Mouse (Mus musculus): Measurements from ENCODE around the gene Wdr18. TPM values are rescaled to one million over a fixed set of nuclear protein-coding genes. Genes with fewer than 3 reads are reported as not detected.

The Wdr18 gene
- polyA plus RNA-seq, 1 experiment from 2014 or later, result 107 TPM

DNA sequence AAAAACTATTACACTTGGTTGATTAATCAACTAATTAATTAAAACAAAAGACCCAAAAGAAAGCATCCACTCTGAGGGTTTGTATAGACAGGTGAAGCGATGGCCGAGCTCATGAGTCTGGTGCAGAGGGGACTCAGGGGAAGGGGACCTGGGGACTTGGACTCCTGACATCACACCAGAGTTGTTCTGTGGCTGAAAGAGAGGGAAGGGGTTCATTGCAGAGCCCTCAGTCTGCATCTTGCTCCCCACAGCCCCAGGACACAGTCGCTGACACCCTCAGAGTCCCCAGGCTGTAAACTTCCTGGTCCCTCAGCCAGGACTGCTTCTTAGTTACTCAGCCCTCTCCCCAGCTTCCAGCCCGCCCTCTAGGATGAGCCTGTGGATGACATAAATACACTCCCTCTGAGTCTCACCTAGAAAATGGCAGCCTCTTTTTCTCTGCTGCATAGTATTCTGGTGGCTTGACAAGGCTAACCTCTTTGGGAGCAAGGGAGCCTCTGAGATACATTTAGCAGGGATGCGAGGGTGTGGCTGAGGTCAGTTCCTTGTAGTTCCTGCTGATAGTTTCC, 42.3 kb upstream of the Wdr18 start:
- ATAC-seq (ENCODE audit: insufficient number of reproducible peaks, insufficient read depth, low FRiP score, low read depth), result no peak
- Histone ChIP-seq H3K27me3 (ENCODE audit: control insufficient read depth, insufficient read depth, low read length) (peaks cover 45% of the 10 kb centered on the region), H3K36me3 (ENCODE audit: control insufficient read depth, insufficient read depth, low read length) (peaks cover 2% of the 10 kb centered on the region), H3K27ac (ENCODE audit: low read length) (no peak overlapping the region), H3K4me2 (replicated peaks; ENCODE audit: low read depth, low read length) (peak overlapping the region; percentile 85), H3K9ac (replicated peaks; ENCODE audit: low read depth, low read length) (peak overlapping the region; percentile 73; the same call in 1 of the 2 replicates), H3K9me3 (ENCODE audit: control insufficient read depth, low read depth, low read length) (no peaks in the 10 kb centered on the region), H3K4me1 (ENCODE audit: control insufficient read depth, insufficient read depth, low read length) (peaks cover 45% of the 10 kb centered on the region), H3K4me3 (ENCODE audit: low read depth, low read length) (peak overlapping the region; percentile 52)
- 72% methylated on average over 5 of the region's 5 CpGs for WGBS

DNA sequence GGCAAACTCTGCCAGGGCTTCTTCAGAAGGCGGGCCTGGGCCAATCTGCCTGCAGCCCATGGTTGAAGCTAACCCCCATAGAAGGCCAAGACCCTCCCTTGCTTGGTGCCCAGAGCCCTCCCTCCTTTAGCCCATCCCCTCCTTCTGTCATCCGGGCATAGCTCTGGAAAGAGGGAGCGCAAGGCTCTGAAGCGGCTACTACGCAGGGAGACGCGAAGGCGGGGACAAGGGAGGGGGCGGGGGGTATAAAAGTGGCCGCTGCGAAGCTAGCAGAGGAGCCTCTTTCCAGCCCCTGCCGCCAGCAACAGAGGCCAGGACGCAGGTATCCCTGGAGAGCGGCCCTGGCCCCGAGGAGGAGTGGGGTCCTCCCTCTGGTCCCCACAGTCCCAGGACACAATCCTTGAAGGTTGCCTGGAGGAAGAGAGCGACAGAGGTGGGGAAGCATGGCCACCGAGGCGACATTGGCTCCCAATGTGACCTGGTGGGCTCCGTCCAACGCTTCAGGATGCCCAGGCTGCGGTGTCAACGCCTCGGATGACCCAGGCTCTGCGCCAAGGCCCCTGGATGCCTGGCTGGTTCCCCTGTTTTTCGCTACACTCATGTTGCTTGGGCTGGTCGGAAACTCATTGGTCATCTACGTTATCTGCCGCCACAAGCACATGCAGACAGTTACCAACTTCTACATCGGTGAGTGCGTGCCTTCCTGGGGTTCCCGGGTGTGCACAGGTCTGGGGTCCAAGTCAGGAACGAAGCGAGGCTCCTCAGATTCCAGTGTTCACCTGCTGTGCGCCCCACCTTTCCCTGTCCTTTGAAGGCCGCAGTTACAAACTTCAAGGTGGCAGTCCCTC, 41.5 kb upstream of the Wdr18 start:
- no peaks in the 10 kb centered on the region for H3K9me3 ChIP-seq (ENCODE audit: control insufficient read depth, low read depth, low read length)
- no peak overlapping the region for H3K27ac ChIP-seq (ENCODE audit: low read length)
- peak overlapping the region; percentile 21 for H3K4me3 ChIP-seq (ENCODE audit: low read depth, low read length)
- peaks cover 45% of the 10 kb centered on the region for H3K4me1 ChIP-seq (ENCODE audit: control insufficient read depth, insufficient read depth, low read length)
- peaks cover 50% of the 10 kb centered on the region for H3K27me3 ChIP-seq (ENCODE audit: control insufficient read depth, insufficient read depth, low read length)
- 10% methylated on average over 35 of the region's 35 CpGs for WGBS
- ATAC-seq (ENCODE audit: insufficient number of reproducible peaks, insufficient read depth, low FRiP score, low read depth), result no peak
- no peak overlapping the region for H3K9ac ChIP-seq (replicated peaks; ENCODE audit: low read depth, low read length)
- no peaks in the 10 kb centered on the region for H3K36me3 ChIP-seq (ENCODE audit: control insufficient read depth, insufficient read depth, low read length)
- peak overlapping the region; percentile 35 for H3K4me2 ChIP-seq (replicated peaks; ENCODE audit: low read depth, low read length)

DNA sequence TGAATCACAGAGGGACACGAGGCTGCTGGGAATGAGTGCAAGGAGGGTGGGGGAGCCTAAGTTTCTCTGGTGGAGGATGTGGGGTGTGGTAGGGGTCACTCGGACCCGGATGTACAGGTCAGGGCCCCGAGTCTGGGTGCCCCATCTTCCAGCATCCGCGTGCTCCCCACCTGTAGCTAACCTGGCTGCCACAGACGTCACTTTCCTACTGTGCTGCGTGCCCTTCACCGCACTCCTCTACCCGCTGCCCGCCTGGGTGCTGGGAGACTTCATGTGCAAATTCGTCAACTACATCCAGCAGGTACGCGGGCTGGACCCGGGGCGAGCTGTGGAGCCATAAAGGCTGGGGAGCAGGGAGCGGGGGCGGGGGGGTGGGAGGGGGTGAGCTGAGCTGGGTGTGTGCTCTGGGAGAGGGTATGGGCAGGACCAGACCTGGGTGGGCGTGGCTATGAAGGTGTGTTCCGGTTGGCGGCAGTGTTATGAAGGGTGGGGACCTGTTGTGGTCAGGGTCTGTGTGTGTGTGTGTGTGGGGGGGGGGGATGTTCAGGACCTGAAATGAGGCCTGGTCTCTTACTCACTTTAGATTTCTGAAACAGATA, 40.6 kb upstream of the Wdr18 start:
- peaks cover 50% of the 10 kb centered on the region for H3K27me3 ChIP-seq (ENCODE audit: control insufficient read depth, insufficient read depth, low read length)
- no peak overlapping the region for H3K9ac ChIP-seq (replicated peaks; ENCODE audit: low read depth, low read length)

DNA sequence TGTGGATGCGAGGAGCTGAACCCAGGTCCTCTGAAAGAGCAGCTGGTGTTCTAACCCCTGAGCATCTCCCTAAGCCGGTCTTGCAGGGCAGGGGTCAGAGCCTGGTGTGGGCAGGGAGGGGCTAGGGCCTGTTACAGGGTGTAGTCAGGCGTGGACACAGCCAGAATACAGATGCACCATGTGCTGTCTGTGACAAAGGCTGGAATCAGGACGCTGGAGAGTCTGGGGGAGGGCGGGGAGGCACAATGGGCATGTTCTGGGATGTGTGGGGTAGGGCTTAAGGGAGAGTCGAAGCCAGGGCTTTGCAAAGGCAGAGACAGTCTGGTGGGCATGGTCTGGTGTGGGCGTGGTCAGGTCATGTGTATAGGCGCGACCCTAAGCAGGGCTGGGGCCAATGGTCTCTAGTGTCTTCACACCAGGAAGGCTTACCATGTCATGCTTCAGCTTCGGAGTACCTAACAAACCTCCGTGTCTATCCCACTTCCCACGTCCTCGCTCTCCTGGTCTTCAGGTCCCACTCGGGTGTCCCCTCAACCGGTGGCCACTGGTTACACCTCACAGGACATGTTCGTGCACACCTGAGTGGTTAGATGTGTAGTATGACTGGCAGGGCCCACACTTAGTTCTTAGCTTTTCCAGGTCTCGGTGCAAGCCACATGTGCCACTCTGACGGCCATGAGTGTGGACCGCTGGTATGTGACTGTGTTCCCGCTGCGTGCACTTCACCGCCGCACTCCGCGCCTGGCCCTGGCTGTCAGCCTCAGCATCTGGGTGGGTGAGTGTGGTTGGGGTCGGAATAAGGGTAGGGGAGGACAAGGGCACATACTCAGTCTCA, 39.7 kb upstream of the Wdr18 start:
- Histone ChIP-seq H3K9ac (replicated peaks; ENCODE audit: low read depth, low read length) (no peak overlapping the region), H3K27ac (ENCODE audit: low read length) (no peak overlapping the region), H3K4me3 (ENCODE audit: low read depth, low read length) (no peak overlapping the region), H3K36me3 (ENCODE audit: control insufficient read depth, insufficient read depth, low read length) (no peaks in the 10 kb centered on the region), H3K27me3 (ENCODE audit: control insufficient read depth, insufficient read depth, low read length) (peaks cover 50% of the 10 kb centered on the region), H3K4me1 (ENCODE audit: control insufficient read depth, insufficient read depth, low read length) (peaks cover 35% of the 10 kb centered on the region), H3K9me3 (ENCODE audit: control insufficient read depth, low read depth, low read length) (no peaks in the 10 kb centered on the region), H3K4me2 (replicated peaks; ENCODE audit: low read depth, low read length) (peak overlapping the region; percentile 42; the same call in 1 of the 2 replicates)
- 17% methylated on average over 26 of the region's 26 CpGs for WGBS
- no peak for ATAC-seq (ENCODE audit: insufficient number of reproducible peaks, insufficient read depth, low FRiP score, low read depth)

More for the DNA sequence above, 40.6 kb upstream of the Wdr18 start:
- Histone ChIP-seq H3K27ac (ENCODE audit: low read length) (no peak overlapping the region), H3K36me3 (ENCODE audit: control insufficient read depth, insufficient read depth, low read length) (no peaks in the 10 kb centered on the region), H3K4me1 (ENCODE audit: control insufficient read depth, insufficient read depth, low read length) (peaks cover 44% of the 10 kb centered on the region), H3K4me2 (replicated peaks; ENCODE audit: low read depth, low read length) (peak overlapping the region; percentile 26), H3K9me3 (ENCODE audit: control insufficient read depth, low read depth, low read length) (no peaks in the 10 kb centered on the region), H3K4me3 (ENCODE audit: low read depth, low read length) (peak overlapping the region; percentile 17)
- no peak for ATAC-seq (ENCODE audit: insufficient number of reproducible peaks, insufficient read depth, low FRiP score, low read depth)
- WGBS, result 5% methylated on average over 21 of the region's 21 CpGs

DNA sequence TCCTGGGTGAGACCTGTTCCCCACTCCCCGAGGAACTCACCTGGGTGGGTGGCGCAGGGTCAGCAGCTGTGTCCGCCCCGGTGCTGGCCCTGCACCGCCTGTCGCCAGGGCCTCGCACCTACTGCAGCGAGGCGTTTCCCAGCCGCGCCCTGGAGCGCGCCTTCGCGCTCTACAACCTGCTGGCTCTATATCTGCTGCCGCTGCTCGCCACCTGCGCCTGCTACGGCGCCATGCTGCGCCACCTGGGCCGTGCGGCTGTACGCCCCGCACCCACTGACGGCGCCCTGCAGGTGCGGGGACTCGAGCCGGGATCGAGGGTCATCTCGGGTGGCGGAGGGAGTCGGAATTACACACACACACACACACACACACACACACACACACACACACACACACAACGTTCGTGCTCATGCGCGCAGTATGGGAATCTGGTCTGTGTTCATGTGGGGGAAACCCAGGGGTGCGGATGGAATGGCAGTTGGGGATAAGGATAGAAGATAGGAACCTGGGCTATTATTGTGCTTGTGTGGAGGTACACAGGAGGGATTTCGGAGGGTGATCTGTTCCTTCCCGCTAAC, 38.9 kb upstream of the Wdr18 start, which contains the start of gene R3hdm4:
Gene R3hdm4 (minus strand): TSS at position 251 of the 578 bp plus-strand sequence.
- Histone ChIP-seq H3K27me3 (ENCODE audit: control insufficient read depth, insufficient read depth, low read length) (peaks cover 50% of the 10 kb centered on the region), H3K36me3 (ENCODE audit: control insufficient read depth, insufficient read depth, low read length) (no peaks in the 10 kb centered on the region), H3K4me1 (ENCODE audit: control insufficient read depth, insufficient read depth, low read length) (peaks cover 33% of the 10 kb centered on the region), H3K9me3 (ENCODE audit: control insufficient read depth, low read depth, low read length) (no peaks in the 10 kb centered on the region), H3K4me3 (ENCODE audit: low read depth, low read length) (peak within 1 kb of the TSS; percentile 22), H3K27ac (ENCODE audit: low read length) (no peak within 1 kb of the TSS), H3K4me2 (replicated peaks; ENCODE audit: low read depth, low read length) (peak within 1 kb of the TSS; percentile 42), H3K9ac (replicated peaks; ENCODE audit: low read depth, low read length) (no peak within 1 kb of the TSS)
- no peak for ATAC-seq (ENCODE audit: insufficient number of reproducible peaks, insufficient read depth, low FRiP score, low read depth)
- 5% methylated on average over 41 of the region's 41 CpGs for WGBS

DNA sequence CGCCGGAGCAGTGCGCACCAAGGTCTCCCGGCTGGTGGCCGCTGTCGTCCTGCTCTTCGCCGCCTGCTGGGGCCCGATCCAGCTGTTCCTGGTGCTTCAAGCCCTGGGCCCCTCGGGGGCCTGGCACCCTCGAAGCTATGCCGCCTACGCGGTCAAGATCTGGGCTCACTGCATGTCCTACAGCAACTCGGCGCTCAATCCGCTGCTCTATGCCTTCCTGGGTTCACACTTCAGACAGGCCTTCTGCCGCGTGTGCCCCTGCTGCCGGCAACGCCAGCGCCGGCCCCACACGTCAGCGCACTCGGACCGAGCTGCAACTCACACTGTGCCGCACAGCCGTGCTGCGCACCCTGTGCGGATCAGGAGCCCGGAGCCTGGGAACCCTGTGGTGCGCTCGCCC, 38.4 kb upstream of the Wdr18 start:
- WGBS, result 2% methylated on average over 34 of the region's 34 CpGs
- peaks cover 34% of the 10 kb centered on the region; the same call in 1 of the 2 replicates for H3K4me1 ChIP-seq (ENCODE audit: control insufficient read depth, insufficient read depth, low read length)
- no peak overlapping the region for H3K9ac ChIP-seq (replicated peaks; ENCODE audit: low read depth, low read length)
- no peaks in the 10 kb centered on the region for H3K9me3 ChIP-seq (ENCODE audit: control insufficient read depth, low read depth, low read length)
- H3K27me3 ChIP-seq (ENCODE audit: control insufficient read depth, insufficient read depth, low read length), result peaks cover 50% of the 10 kb centered on the region
- no peak overlapping the region for H3K27ac ChIP-seq (ENCODE audit: low read length)
- H3K4me3 ChIP-seq (ENCODE audit: low read depth, low read length), result peak overlapping the region; percentile 22
- ATAC-seq (ENCODE audit: insufficient number of reproducible peaks, insufficient read depth, low FRiP score, low read depth), result no peak
- H3K4me2 ChIP-seq (replicated peaks; ENCODE audit: low read depth, low read length), result peak overlapping the region; percentile 42
- H3K36me3 ChIP-seq (ENCODE audit: control insufficient read depth, insufficient read depth, low read length), result no peaks in the 10 kb centered on the region

DNA sequence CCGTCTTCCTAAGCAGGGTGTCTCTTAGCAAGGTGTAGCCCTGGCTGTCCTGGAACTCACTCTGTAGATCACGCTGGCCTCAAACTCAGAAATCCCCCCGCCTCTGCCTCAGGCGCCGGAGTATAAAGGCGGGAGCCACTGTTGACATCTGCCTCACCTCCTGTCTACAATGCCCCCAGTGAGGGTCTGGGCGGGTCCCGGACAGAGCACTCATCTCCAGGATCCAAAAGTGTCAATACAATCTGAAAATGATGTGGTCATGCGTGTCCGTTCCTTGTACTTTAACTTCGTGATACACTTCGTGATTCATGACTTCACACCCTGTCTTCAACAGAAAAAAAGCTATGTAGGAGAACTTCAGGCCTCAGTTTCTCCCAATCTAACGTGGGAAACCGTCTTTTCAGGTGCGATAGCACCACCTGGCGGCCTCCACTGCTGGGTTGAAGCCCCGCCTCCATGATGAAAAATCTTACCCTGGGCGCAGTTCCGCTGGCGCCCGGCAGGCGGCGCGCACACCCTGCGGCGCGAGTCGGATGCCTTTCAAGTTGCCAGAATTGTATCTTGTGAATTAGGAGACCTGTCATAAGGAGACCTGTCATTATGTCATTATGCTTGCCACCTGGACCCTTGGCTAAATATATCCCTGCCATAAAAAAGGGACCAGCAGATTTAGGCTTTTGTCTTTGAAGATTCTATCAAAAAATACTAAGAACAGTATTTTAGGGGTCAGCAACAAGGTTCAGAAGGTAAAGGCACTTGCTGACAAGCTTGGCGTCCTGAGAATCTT, 34.8 kb upstream of the Wdr18 start:
- Histone ChIP-seq H3K4me3 (ENCODE audit: low read depth, low read length) (no peak overlapping the region), H3K9me3 (ENCODE audit: control insufficient read depth, low read depth, low read length) (no peaks in the 10 kb centered on the region), H3K27ac (ENCODE audit: low read length) (peak overlapping the region; percentile 79; the same call in 1 of the 2 replicates), H3K4me2 (replicated peaks; ENCODE audit: low read depth, low read length) (peak overlapping the region; percentile 83; the same call in 1 of the 2 replicates), H3K27me3 (ENCODE audit: control insufficient read depth, insufficient read depth, low read length) (peaks cover 22% of the 10 kb centered on the region), H3K9ac (replicated peaks; ENCODE audit: low read depth, low read length) (no peak overlapping the region), H3K36me3 (ENCODE audit: control insufficient read depth, insufficient read depth, low read length) (no peaks in the 10 kb centered on the region), H3K4me1 (ENCODE audit: control insufficient read depth, insufficient read depth, low read length) (peaks cover 28% of the 10 kb centered on the region)
- ATAC-seq (ENCODE audit: insufficient number of reproducible peaks, insufficient read depth, low FRiP score, low read depth), result no peak
- 10% methylated on average over 29 of the region's 29 CpGs for WGBS
